Mouse (Mus musculus): ENCODE data around the gene Arf5. TPM values are rescaled to one million over a fixed set of nuclear protein-coding genes. Genes with fewer than 3 reads are reported as not detected.

The Arf5 gene
- 72.8 TPM for polyA plus RNA-seq (2017; shearing (Covaris generic))

DNA sequence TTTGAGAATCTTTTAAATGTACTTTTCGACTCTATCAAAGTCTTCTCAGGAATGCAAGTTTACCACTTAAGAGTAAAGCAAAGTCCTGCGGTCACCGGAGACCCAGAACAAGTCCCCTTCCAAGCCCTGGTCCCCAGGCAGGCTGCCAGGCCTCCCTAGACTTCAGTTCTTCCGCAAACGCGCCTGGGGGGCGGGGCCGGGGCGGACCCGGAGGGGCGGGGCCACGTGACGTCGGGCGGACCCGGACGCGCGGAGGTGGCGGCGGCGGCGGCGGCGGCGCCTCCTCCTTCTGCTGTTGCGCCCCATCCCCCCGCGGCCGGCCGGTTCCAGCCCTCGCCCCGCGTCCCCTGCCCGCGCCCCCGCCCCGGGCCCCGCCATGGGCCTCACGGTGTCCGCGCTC, at the start of gene Arf5:
Arf5 (plus strand) TSS at position 248 of the 400 bp plus-strand sequence.

DNA sequence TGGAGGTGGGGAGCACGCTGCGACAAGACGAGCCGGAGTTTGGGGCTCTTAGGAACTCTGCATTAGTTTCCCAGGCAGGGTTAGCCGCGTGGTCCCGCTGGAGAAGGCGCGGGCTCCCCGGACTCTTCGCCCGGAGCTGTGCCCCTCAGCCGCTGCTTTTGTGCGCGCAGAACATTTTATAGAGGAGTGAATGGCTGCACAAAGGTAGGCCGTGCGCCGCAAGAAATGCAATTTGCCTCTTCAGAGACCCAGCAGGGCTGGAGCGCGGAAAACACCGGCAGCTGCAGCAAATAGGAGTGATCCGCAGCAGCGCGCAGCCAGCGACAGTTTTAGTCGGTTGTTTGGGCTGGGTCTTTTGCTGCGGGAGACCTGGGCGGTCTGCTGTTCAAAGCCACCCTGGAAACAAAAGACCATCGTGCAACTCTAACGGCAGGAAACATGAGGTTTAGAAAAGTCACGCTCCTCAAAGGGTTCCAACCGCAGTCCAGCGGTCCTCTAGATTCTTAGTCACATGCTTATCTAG, 25.6 kb upstream of the Arf5 start, which contains the start of gene Zfp800:
Zfp800 (minus strand) TSS at position 325 of the 523 bp plus-strand sequence.

DNA sequence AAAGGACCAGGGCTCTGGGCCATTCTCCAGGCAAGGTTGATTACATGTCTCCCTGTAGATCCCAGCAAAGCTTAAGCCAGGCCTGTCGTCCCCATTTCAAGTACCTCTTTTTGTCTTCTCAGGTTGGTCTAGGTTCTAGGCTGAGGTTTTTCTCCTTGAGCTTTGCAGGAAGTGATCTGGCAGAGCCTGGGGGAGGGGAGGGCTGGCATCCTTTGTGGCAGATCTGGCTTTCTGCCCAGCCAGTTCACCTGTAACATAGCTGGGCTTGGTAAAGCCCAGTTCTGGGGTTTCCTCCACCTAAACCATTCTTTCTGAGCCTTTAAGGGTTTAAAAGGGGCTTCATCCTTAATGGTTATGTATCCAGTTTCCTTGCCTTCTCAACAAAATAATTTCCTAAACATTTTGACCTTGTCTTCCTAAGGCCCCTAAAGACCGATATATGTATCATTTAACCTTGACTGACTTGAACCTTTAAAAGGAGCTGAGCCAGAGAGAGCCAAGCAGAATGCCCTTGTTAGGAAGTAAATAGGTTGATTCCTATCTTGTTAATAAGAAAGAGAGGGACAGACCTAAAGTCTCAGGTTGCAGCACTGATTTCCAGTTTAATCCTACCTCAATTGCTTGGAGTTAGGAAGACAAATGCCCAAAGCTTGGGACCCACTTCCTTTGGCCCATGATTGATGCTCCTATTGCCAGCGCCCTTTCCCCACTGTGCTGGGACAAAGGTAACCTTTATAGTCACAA, 3.9 kb downstream of the Arf5 start, which contains the start of gene Fscn3:
Fscn3 (plus strand) TSS at position 694 of the 744 bp plus-strand sequence.

DNA sequence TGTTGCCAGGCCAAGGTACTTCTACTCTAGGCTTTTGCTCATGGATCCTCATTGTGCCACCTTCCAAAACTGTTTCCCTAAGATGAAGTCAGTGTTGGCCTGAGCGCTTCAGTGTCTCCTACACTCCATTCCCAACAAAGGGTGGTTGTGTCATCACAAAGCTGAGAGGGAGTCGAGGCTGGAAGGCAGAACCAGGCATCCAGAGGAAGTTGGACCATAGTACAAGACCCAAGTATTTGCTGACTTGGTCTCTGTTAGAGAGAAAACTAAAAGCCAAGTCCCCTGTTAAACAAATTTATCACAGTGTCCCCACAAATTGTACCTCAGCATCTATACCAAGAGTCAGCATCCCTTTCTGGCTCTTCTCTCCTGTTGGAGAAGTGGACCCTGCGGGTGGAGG, 4.9 kb downstream of the Arf5 start, which contains the start of gene Gcc1:
Gcc1 (minus strand) TSS at position 101 of the 400 bp plus-strand sequence.

DNA sequence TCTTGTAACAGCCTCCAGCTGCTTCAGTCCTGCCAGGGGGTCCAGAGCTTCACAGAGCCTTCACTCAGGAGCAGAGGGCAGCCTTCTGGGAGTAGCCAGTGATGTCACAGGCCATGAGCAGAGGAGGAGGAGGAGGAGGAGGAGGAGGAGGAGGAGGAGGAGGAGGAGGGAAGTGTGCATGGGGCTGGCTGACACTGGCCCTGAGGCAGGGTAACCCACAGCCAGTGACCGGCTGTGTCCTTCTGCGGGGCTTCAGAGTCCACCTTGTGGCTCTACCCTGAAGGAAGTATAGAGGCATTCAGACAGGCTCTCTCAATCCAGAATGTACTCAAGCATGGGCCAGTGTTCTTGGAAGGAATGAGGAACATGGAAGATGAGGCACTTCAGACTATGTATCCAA, 25.9 kb downstream of the Arf5 start, which contains the start of gene Pax4:
Pax4 (minus strand) TSS at position 101 of the 400 bp plus-strand sequence.

DNA sequence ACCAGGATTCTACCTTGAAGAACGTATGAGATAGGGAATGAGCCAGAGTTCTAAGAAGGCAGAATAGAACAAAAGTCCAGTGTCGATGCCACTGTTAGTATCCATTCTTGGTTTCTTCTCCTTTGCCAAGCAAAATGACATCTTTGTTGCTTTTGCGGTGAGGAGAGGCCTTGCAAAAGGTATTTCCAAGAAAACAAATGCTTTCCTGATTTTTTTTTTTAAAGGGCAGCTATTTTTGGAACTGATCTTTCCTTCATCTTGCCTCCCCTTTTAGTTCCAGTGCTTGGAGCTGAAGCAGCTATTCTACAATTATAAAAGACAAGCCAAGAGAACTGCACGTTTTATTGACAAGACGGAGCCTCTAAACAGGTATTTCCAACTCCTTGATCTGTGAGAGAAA, 51.5 kb downstream of the Arf5 start, which contains the start of gene Snd1:
Snd1 (plus strand) TSS at position 301 of the 400 bp plus-strand sequence.

Other genes starting within 250 kb of the Arf5 start
- gene Zfp800, start 25.6 kb upstream of the Arf5 start, polyA plus RNA-seq (2017; shearing (Covaris generic)) = 38.1 TPM
- gene Fscn3, start 4.2 kb downstream of the Arf5 start, polyA plus RNA-seq (2017; shearing (Covaris generic)) = not detected
- 32.6 TPM for gene Gcc1, start 4.8 kb downstream of the Arf5 start, polyA plus RNA-seq (2017; shearing (Covaris generic))
- gene Pax4, start 25.8 kb downstream of the Arf5 start, polyA plus RNA-seq (2017; shearing (Covaris generic)) = not detected
- gene Snd1, start 51.6 kb downstream of the Arf5 start, polyA plus RNA-seq (2017; shearing (Covaris generic)) = 109 TPM

All from CD4-positive, CD25-positive, alpha-beta regulatory T cell, adult 9 weeks (primary cell).